Mouse (Mus musculus) liver, embryonic 14.5 days (tissue): ENCODE results near the gene Helq.

Source experiments
- CTCF ChIP-seq: IDR thresholded peaks from 2 replicates; pipeline ENCODE4 v1.5.1; 2016; ENCODE audit warnings: antibody characterized with exemption, low read depth, control low read depth
- EP300 ChIP-seq: IDR thresholded peaks from 2 replicates; pipeline ENCODE4 v1.6.1; 2016; ENCODE audit warnings: antibody characterized with exemption, low read depth

DNA sequence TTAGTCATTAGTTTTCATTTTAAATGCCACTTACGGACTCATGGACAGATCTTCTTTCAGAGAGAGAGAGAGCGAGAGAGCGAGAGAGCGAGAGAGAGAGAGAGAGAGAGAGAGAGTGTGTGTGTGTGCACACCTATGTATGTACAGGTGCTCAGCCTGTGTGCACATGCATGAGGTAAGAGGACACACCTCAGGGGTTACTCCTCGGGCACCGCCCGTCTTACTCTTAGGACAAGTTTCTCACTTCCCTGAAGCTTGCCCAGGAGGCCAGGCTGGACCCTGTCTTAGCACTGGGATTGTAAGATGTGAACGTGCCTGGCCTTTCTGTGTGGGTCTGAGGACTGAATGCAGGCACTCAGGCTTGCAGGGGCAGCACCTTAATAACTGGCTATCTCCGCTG, 10.9 kb downstream of the Helq start:
- no peak for TF ChIP-seq CTCF
- TF ChIP-seq EP300: no peak
